Mouse (Mus musculus) heart, embryonic 14.5 days (tissue): ENCODE measurements around the gene Mpg. TPM values are rescaled to one million over a fixed set of nuclear protein-coding genes. Genes with fewer than 3 reads are reported as not detected.

ENCODE experiments used
- ATAC-seq: fragments of 200-750 bp; cut with Nextera tagmentation; 2 replicates; pipeline ENCODE4 v1.8.0; 2017; ENCODE audit warnings: low read depth, moderate TSS enrichment; ENCODE audit not compliant: insufficient number of reproducible peaks, insufficient read depth, low FRiP score
- H3K27ac ChIP-seq, 2 experiments: fragments of 200-500 bp in 1 of 2; fragments of 300-500 bp in 1 of 2; sonication (generic) in 1 of 2; replicated peaks in 1 of 2; 2 replicates each; pipeline ENCODE4 v1.5.1; 2012 to 2014; ENCODE audit warnings: low read depth in 2 of 2, low read length in 2 of 2, control low read depth in 1 of 2, mild to moderate bottlenecking in 1 of 2, mixed read lengths in 1 of 2; ENCODE audit not compliant: control insufficient read depth in 1 of 2, insufficient read depth in 1 of 2
- H3K27me3 ChIP-seq: fragments of 300-500 bp; sonication (generic); 2 replicates; pipeline ENCODE4 v1.6.1; 2014; ENCODE audit warnings: mild to moderate bottlenecking, low read length, control low read depth; ENCODE audit not compliant: control insufficient read depth, insufficient read depth
- H3K36me3 ChIP-seq: fragments of 300-500 bp; sonication (generic); 2 replicates; pipeline ENCODE4 v1.6.1; 2014; ENCODE audit warnings: mild to moderate bottlenecking, control low read depth, low read length, mixed read lengths; ENCODE audit not compliant: control insufficient read depth, insufficient read depth
- H3K4me1 ChIP-seq, 2 experiments: fragments of 200-500 bp in 1 of 2; fragments of 300-500 bp in 1 of 2; sonication (generic) in 1 of 2; 2 replicates each; pipeline ENCODE4 v1.6.1; 2012 to 2014; ENCODE audit warnings: low read length in 2 of 2, control low read depth in 1 of 2, mixed read lengths in 1 of 2; ENCODE audit not compliant: control insufficient read depth in 2 of 2, insufficient read depth in 2 of 2
- H3K4me2 ChIP-seq: fragments of 300-500 bp; sonication (generic); 2 replicates; pipeline ENCODE4 v1.6.1; 2014; ENCODE audit warnings: mild to moderate bottlenecking, low read length
- H3K4me3 ChIP-seq, 2 experiments: fragments of 200-500 bp in 1 of 2; fragments of 300-500 bp in 1 of 2; sonication (generic) in 1 of 2; 2 replicates each; pipeline ENCODE4 v1.5.1; 2012 to 2014; ENCODE audit warnings: low read length in 2 of 2, mild to moderate bottlenecking in 2 of 2, control low read depth in 1 of 2, low read depth in 1 of 2, moderate library complexity in 1 of 2; ENCODE audit not compliant: control insufficient read depth in 1 of 2, insufficient read depth in 1 of 2
- H3K9ac ChIP-seq: fragments of 300-500 bp; sonication (generic); 2 replicates; pipeline ENCODE4 v1.6.1; 2014; ENCODE audit warnings: mild to moderate bottlenecking, low read length
- H3K9me3 ChIP-seq: fragments of 300-500 bp; sonication (generic); 2 replicates; pipeline ENCODE4 v1.6.1; 2016; ENCODE audit warnings: low read length, control low read depth; ENCODE audit not compliant: control insufficient read depth
- WGBS: fragments of 180-500 bp; shearing (Covaris S2); extraction: QIAGEN DNeasy Blood & Tissue Kit; methylation state at CpG from one replicate; pipeline ENCODE4 v1.1.7; 2014; 5-methylcytosine and 5-hydroxymethylcytosine counted together
- polyA plus RNA-seq: library from polyadenylated mRNA; unstranded; fragments of >200 nt; fragmentation: Nextera tagmentation; extraction: Ambion mirVana; gene quantifications from 2 replicates; pipeline ENCODE4 v1.2.1, GENCODE M21; 2014

The Mpg gene
- polyA plus RNA-seq, 1 experiment from 2014 or later, result 20.6 TPM

- Histone ChIP-seq H3K27me3 (no peaks in the 10 kb centered on the region), H3K9me3 (no peaks in the 10 kb centered on the region), H3K36me3 (peaks cover 16% of the 10 kb centered on the region), H3K9ac (no peak overlapping the region), H3K4me2 (peak overlapping the region; percentile 72), H3K4me3 (0 out of 4 replicates have a peak overlapping the region, but pooled peaks of 1 of the 2 experiments have one; percentile 59), H3K4me1 (peaks cover 39 to 50% of the 10 kb centered on the region in 2 experiments), H3K27ac (peak overlapping the region; percentile 77 to 89)
- ATAC-seq, result no peak
- WGBS, result 44% methylated on average over 7 of the region's 7 CpGs
Observed at GRCm38 (mm10) chr11:32225222-32226104, 842 bp upstream of the Mpg start.

GRCm38 (mm10) chr11:32227041-32227440, 736 bp downstream of the Mpg start:
- Histone ChIP-seq H3K27me3 (no peaks in the 10 kb centered on the region), H3K9me3 (no peaks in the 10 kb centered on the region), H3K9ac (peak overlapping the region; percentile 77), H3K4me3 (peak overlapping the region; percentile 59 to 83), H3K4me2 (peak overlapping the region; percentile 72), H3K27ac (peak overlapping the region; percentile 87 to 89), H3K36me3 (peaks cover 32% of the 10 kb centered on the region), H3K4me1 (peaks cover 33 to 42% of the 10 kb centered on the region in 2 experiments)
- ATAC-seq, result no peak
- 41% methylated on average over 1 of the region's 1 CpGs for WGBS

- 92% methylated on average over 9 of the region's 9 CpGs for WGBS
- Histone ChIP-seq H3K9me3 (no peaks in the 10 kb centered on the region), H3K27ac (no peak overlapping the region), H3K36me3 (peaks cover 37% of the 10 kb centered on the region), H3K9ac (no peak overlapping the region), H3K4me1 (peaks cover 30 to 38% of the 10 kb centered on the region in 2 experiments), H3K4me3 (no peak overlapping the region), H3K27me3 (no peaks in the 10 kb centered on the region), H3K4me2 (no peak overlapping the region)
- ATAC-seq, result no peak
Observed at GRCm38 (mm10) chr11:32227555-32227954, 1.2 kb downstream of the Mpg start.

- Histone ChIP-seq H3K4me2 (no peak overlapping the region), H3K4me1 (peaks cover 24 to 30% of the 10 kb centered on the region in 2 experiments), H3K27ac (no peak overlapping the region), H3K9me3 (no peaks in the 10 kb centered on the region), H3K4me3 (no peak overlapping the region), H3K27me3 (no peaks in the 10 kb centered on the region), H3K9ac (no peak overlapping the region), H3K36me3 (peaks cover 45% of the 10 kb centered on the region)
- no peak for ATAC-seq
- 79% methylated on average over 3 of the region's 3 CpGs for WGBS
Observed at GRCm38 (mm10) chr11:32228292-32228845, 2.1 kb downstream of the Mpg start.

GRCm38 (mm10) chr11:32230220-32230619, 3.9 kb downstream of the Mpg start:
- Histone ChIP-seq H3K27me3 (no peaks in the 10 kb centered on the region), H3K4me2 (no peak overlapping the region), H3K4me1 (peaks cover 17 to 20% of the 10 kb centered on the region in 2 experiments), H3K9ac (no peak overlapping the region), H3K36me3 (peaks cover 57% of the 10 kb centered on the region), H3K9me3 (no peaks in the 10 kb centered on the region), H3K4me3 (no peak overlapping the region), H3K27ac (no peak overlapping the region)
- ATAC-seq, result no peak
- 69% methylated on average over 4 of the region's 4 CpGs for WGBS

GRCm38 (mm10) chr11:32231125-32231524, 4.8 kb downstream of the Mpg start:
- no peaks in the 10 kb centered on the region for H3K9me3 ChIP-seq
- WGBS, result 90% methylated on average over 2 of the region's 2 CpGs
- H3K4me2 ChIP-seq, result no peak overlapping the region
- H3K27me3 ChIP-seq, result no peaks in the 10 kb centered on the region
- H3K27ac ChIP-seq, result no peak overlapping the region
- peaks cover 57% of the 10 kb centered on the region for H3K36me3 ChIP-seq
- no peak overlapping the region for H3K9ac ChIP-seq
- H3K4me3 ChIP-seq, result no peak overlapping the region
- H3K4me1 ChIP-seq, result peaks cover 11 to 20% of the 10 kb centered on the region in 2 experiments
- ATAC-seq, result no peak

- no peak overlapping the region for H3K9ac ChIP-seq
- H3K4me1 ChIP-seq, result peaks cover 5 to 14% of the 10 kb centered on the region in 2 experiments; a peak in 3 of 4 replicates
- no peak overlapping the region for H3K27ac ChIP-seq
- no peaks in the 10 kb centered on the region for H3K9me3 ChIP-seq
- ATAC-seq, result no peak
- 83% methylated on average over 10 of the region's 10 CpGs for WGBS
- H3K36me3 ChIP-seq, result peaks cover 68% of the 10 kb centered on the region
- no peak overlapping the region for H3K4me3 ChIP-seq
- H3K4me2 ChIP-seq, result no peak overlapping the region
- no peaks in the 10 kb centered on the region for H3K27me3 ChIP-seq
Observed at GRCm38 (mm10) chr11:32232848-32233247, 6.5 kb downstream of the Mpg start.
